Mouse (Mus musculus): ENCODE measurements around the gene Tfeb.

Gene Tfeb

GRCm38 (mm10) chr17:47736856-47737255 is at the start of gene Tfeb:
Tfeb (plus strand) TSS chr17:47737030.
- DNase-seq (ENCODE audit: low spot score) = peak; percentile 98

- DNase-seq (ENCODE audit: low spot score) = peak; percentile 96
Measured at GRCm38 (mm10) chr17:47687409-47688343, 49.2 kb upstream of the Tfeb start.

- DNase-seq (ENCODE audit: low spot score) = no peak
Measured at GRCm38 (mm10) chr17:47688344-47688607, 48.6 kb upstream of the Tfeb start, which contains the start of gene Tomm6. Tomm6 (minus strand) TSS chr17:47688386.

- DNase-seq (ENCODE audit: low spot score) = peak; percentile 57
Measured at GRCm38 (mm10) chr17:47688608-47689575, 47.9 kb upstream of the Tfeb start, which contains the start of gene Frs3. Frs3 (plus strand) TSS chr17:47689030.

- DNase-seq (ENCODE audit: low spot score) = no peak
Measured at GRCm38 (mm10) chr17:47689894-47690293, 46.9 kb upstream of the Tfeb start.

- no peak for DNase-seq (ENCODE audit: low spot score)
Measured at GRCm38 (mm10) chr17:47691650-47692049, 45.2 kb upstream of the Tfeb start.

GRCm38 (mm10) chr17:47693671-47694441 is 43.0 kb upstream of the Tfeb start:
- no peak for DNase-seq (ENCODE audit: low spot score)

GRCm38 (mm10) chr17:47694442-47694502 is 42.6 kb upstream of the Tfeb start, which contains the start of gene Gm21981:
Gm21981 (minus strand) TSS chr17:47694455.
- DNase-seq (ENCODE audit: low spot score) = no peak

- peak; percentile 97 for DNase-seq (ENCODE audit: low spot score)
Measured at GRCm38 (mm10) chr17:47694503-47695336, 42.1 kb upstream of the Tfeb start, which contains the start of gene Prickle4. Prickle4 (minus strand) TSS chr17:47694736.

GRCm38 (mm10) chr17:47695337-47695710 is 41.5 kb upstream of the Tfeb start:
- DNase-seq (ENCODE audit: low spot score) = no peak

GRCm38 (mm10) chr17:47698156-47698555 is 38.7 kb upstream of the Tfeb start:
- DNase-seq (ENCODE audit: low spot score) = no peak

GRCm38 (mm10) chr17:47699055-47699454 is 37.8 kb upstream of the Tfeb start:
- DNase-seq (ENCODE audit: low spot score) = no peak

- no peak for DNase-seq (ENCODE audit: low spot score)
Measured at GRCm38 (mm10) chr17:47701793-47702192, 35.0 kb upstream of the Tfeb start.

- DNase-seq (ENCODE audit: low spot score) = no peak
Measured at GRCm38 (mm10) chr17:47702548-47703345, 34.1 kb upstream of the Tfeb start.

GRCm38 (mm10) chr17:47703556-47703955 is 33.3 kb upstream of the Tfeb start:
- DNase-seq (ENCODE audit: low spot score) = no peak

- no peak for DNase-seq (ENCODE audit: low spot score)
Measured at GRCm38 (mm10) chr17:47704692-47705091, 32.1 kb upstream of the Tfeb start.

- DNase-seq (ENCODE audit: low spot score) = no peak
Measured at GRCm38 (mm10) chr17:47706196-47706595, 30.6 kb upstream of the Tfeb start.

GRCm38 (mm10) chr17:47707961-47708360 is 28.9 kb upstream of the Tfeb start:
- no peak for DNase-seq (ENCODE audit: low spot score)

- no peak for DNase-seq (ENCODE audit: low spot score)
Measured at GRCm38 (mm10) chr17:47708972-47709371, 27.9 kb upstream of the Tfeb start.

GRCm38 (mm10) chr17:47710036-47710435 is 26.8 kb upstream of the Tfeb start:
- DNase-seq (ENCODE audit: low spot score) = no peak

- no peak for DNase-seq (ENCODE audit: low spot score)
Measured at GRCm38 (mm10) chr17:47711883-47712282, 24.9 kb upstream of the Tfeb start.

All from urinary bladder, postnatal 14 days (tissue).